Mouse (Mus musculus) right cerebral cortex, postnatal 25 days (tissue): Measurements from ENCODE around the gene Gm13769.
"Not testable (repeated sequence)": the region's sequence is repeated elsewhere in the genome, so short reads cannot be mapped to it uniquely, and the experiment has no call there.

ENCODE experiments used
- DNase-seq: peaks from one replicate; pipeline ENCODE4 v3.0.0; 2022

Gene Gm13769

DNA sequence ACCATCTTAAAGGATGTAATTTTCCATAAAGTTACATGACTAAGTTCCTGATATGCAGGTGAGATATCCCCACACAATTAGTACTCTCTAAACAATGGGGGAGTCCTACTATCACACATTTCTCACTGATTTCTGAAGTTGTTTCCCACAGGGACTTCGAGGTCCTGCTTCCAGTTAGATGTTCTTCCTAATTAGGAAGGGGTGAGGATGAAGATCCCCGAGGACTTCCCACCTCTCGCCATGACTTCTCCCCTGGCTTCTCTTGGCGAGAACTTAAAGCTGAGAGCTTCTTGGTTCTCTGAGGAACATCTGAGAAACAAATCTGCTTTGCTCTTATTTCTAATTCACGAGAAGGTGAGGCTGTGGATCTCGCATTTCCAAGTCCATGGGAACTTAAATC is at the start of gene Gm13769:
Gene Gm13769 (plus strand): TSS at position 301 of the 400 bp plus-strand sequence.
- not testable (repeated sequence) for DNase-seq

DNA sequence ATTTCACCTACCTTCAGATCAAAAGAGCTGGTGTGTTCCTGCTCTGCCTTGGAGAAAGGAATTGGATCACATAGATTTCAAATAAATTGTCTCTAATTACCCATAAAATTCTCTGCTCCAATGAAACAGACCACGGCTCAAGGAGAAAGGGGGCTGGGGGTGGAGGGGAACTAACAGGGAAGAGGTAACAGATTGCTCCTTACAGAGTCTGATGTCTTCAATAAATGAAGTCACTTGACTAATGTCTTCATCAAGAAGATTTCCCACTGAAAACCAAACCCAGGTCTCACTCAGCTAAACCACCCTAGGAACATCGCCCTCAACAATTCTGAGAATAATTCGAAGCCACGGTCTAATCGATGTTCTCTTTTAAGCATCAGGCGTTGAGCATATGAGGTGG is 29.3 kb upstream of the Gm13769 start, which contains the start of gene Olfr1272:
Gene Olfr1272 (minus strand): TSS at position 101 of the 400 bp plus-strand sequence.
- no peak for DNase-seq

DNA sequence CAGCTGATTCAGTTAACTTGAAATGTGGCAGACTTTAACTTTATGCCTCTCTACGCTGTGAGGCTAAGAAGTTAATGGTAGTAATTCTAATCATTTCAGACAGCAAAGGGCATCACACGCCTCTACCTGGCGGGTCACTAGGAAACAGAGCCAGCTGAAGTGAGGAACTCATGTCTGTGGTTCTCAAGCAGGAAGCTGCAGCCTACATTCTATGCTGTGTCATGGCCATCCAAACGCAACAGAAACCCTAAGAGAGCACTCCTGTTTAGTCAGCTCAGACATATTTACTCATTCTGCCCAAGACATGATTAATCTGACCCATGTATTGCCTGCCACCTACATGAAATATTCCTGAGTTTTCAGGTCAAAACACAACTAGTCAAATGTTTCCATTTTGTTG is 24.7 kb downstream of the Gm13769 start:
- not testable (repeated sequence) for DNase-seq

DNA sequence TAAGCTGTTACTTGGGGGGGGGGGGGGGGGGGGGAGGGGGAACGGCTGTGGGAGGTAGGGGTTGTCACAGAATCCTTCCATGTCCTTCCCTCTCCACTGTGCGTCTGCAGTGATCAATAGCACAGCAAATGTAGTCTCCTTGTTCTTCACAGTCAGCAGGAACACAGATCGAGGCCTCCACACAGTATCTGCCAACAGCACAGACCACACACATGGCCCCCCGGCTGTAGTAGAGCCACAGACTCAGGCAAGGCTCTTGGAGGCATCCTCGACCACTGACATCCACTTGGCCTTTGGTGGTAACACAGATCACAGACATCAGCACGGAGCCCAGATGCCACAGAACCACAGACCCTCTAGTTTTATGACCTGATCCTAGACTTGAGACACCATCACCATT is 29.0 kb downstream of the Gm13769 start:
- DNase-seq = not testable (repeated sequence)

DNA sequence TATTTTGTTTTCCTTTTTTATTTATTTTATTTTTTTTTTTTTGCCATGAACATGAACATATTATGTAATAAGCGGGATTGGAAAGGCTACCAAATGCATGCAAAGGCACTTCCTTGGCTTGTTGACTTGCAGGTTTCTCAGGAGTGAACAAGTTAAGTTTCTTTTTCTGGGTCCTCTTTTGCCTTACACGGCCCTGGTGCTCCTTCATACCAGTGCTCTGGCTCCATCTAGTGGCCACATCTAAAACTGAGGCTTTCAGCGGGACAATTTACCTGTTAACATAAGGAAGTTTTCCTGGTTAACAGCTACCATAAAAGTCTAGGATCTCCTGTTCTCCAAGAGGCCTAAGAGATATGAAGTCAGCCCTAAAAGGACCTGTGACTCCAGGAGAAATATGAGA is 29.5 kb downstream of the Gm13769 start:
- DNase-seq = not testable (repeated sequence)

DNA sequence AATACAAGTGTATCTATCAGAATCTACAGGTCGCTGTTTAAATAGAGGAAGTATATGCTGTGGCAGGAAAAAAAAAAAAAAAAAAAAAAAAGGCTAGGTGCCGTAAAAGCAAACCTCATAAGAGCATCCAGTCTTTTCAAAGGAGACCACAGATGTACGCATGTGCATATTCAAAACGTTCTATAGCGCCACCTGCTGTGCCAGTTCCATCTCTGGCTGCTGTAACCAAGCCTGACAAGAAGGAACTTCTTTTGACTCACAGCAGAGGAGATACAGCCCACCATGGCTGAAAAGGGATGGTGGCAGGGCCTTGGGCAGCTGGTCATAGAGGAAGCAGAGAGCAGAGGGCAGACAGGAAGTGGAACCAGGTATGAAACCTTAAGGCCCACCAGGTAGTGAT is 37.2 kb downstream of the Gm13769 start:
- not testable (repeated sequence) for DNase-seq

DNA sequence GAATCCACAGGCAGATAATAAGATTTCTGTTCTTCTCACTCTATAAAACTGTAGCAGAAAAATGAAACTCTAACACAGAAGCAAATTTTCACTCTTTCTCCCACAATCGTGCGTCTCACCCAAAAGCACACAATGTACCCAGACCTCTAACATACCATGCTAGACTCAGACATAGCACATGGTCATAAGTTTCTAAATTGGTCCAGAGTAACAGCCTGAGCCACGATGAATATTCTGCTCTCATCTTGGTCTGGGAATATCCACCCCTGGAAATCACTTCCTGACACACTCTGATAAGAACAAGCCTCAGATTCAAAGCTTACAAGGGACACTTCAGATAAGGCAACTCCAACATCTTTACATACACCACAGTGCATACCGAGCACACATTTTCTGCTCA is 38.2 kb downstream of the Gm13769 start:
- DNase-seq = not testable (repeated sequence)
